Mouse (Mus musculus) macrophage (primary cell): ENCODE data around the gene Gm4302. TPM values are rescaled to one million over a fixed set of nuclear protein-coding genes. Genes with fewer than 3 reads are reported as not detected.
"Not testable (repeated sequence)": the region's sequence is repeated elsewhere in the genome, so short reads cannot be mapped to it uniquely, and the experiment has no call there.

Source experiments
- H3K27ac ChIP-seq: fragments of 350-480 bp; formaldehyde crosslinking; 2 replicates; pipeline ENCODE4 v1.9.0; 2021
- H3K36me3 ChIP-seq: fragments of 350-480 bp; formaldehyde crosslinking; 2 replicates; pipeline ENCODE4 v1.9.0; 2021; ENCODE audit errors: inconsistent target
- H3K4me3 ChIP-seq: fragments of 350-480 bp; formaldehyde crosslinking; 2 replicates; pipeline ENCODE4 v1.9.0; 2021; ENCODE audit errors: inconsistent target
- H3K79me2 ChIP-seq: fragments of 350-480 bp; formaldehyde crosslinking; 2 replicates; pipeline ENCODE4 v1.9.0; 2021; ENCODE audit errors: inconsistent target
- WGBS: methylation state at CpG from one replicate; pipeline ENCODE4 v1.1.7; 2026; ENCODE audit warnings: inconsistent platforms; ENCODE audit not compliant: missing documents; 5-methylcytosine and 5-hydroxymethylcytosine counted together
- polyA plus RNA-seq: library from polyadenylated mRNA; stranded (reverse); fragments of 250-400 nt; gene quantifications from 3 replicates; pipeline ENCODE4 v1.2.4, GENCODE M21; 2018; ENCODE audit warnings: inconsistent platforms
- total RNA-seq, 78 experiments: library from RNA; depleted of rRNA; stranded (reverse); fragments of 250-400 nt; gene quantifications; 1 replicate in 9 of 78; 2 replicates in 24 of 78; 3 replicates in 43 of 78; 4 replicates in 2 of 78; pipeline ENCODE4 v1.2.4; 2018; ENCODE audit warnings: inconsistent platforms in 56 of 78

Gene Gm4302
- total RNA-seq (2018; cell fraction: chromatin; rRNA removed): not detected
- not detected for total RNA-seq (2018; cell fraction: cytosol; rRNA removed)
- total RNA-seq (2018; cell fraction: nucleus; rRNA removed): not detected
- not detected in 3 replicates for polyA plus RNA-seq

DNA sequence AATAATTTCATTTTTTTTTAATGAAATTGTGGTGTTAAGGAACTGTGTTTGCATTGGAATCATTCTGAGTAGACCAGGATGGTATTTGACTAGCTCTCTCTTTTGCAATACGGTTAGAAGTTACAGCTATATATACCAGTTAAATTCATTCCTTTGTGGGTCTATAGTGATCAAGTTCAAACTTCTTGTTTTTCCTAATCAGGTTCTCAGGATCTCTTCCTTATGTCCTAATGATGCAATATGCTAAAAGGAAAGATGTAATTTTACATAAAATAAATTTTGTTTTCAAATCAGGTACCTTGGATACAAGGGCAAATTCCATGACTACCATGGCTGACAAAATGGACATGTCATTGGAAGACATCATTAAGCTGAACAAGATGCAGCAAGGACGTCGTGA is at the start of gene Gm4302:
Gm4302 (plus strand) TSS at position 301 of the 400 bp plus-strand sequence.
- WGBS: no CpG with 5 or more reads among the region's 3 CpGs
- H3K79me2 ChIP-seq, H3K4me3 ChIP-seq, H3K36me3 ChIP-seq, H3K27ac ChIP-seq: not testable (repeated sequence)

GRCm38 (mm10) chr10:100296105-100296504 is 44.5 kb upstream of the Gm4302 start:
- H3K4me3 ChIP-seq: no peak overlapping the region
- H3K79me2 ChIP-seq: no peaks in the 10 kb centered on the region
- 90% methylated on average over 2 of the region's 2 CpGs for WGBS
- no peak overlapping the region for H3K27ac ChIP-seq
- H3K36me3 ChIP-seq: no peaks in the 10 kb centered on the region

DNA sequence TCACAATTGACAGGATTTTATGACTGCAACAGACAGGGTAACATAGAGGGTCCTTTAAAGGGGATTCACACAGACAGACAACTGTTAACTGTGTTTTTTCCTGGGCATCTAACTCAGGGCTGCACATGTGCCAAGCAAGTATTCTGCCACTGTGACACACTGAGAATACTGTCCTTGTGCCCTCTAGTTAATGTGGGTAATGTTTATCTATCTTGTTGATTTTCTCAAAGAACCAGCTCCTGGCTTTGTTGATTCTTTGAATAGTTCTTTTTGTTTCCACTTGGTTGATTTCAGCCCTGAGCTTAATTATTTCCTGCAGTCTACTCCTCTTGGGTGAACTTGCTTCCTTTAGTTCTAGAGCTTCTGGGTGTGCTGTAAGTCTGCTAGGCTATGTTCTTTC is 40.5 kb upstream of the Gm4302 start:
- not testable (repeated sequence) for H3K27ac ChIP-seq, H3K36me3 ChIP-seq

GRCm38 (mm10) chr10:100335376-100335775 is 5.3 kb upstream of the Gm4302 start, which contains the start of gene Gm4301:
Gene Gm4301, plus strand, starts transcription at chr10:100335676.
- H3K36me3 ChIP-seq, H3K79me2 ChIP-seq, H3K27ac ChIP-seq, H3K4me3 ChIP-seq: not testable (repeated sequence)
- WGBS: no CpG with 5 or more reads among the region's 2 CpGs

More for the DNA sequence above, 40.5 kb upstream of the Gm4302 start:
- H3K79me2 ChIP-seq, H3K4me3 ChIP-seq: not testable (repeated sequence)

GRCm38 (mm10) chr10:100345672-100346071 is 5.0 kb downstream of the Gm4302 start, which contains the start of gene Gm4303:
Gene Gm4303, plus strand, starts transcription at chr10:100345972.
- WGBS: no CpG with 5 or more reads among the region's 3 CpGs
- not testable (repeated sequence) for H3K27ac ChIP-seq, H3K79me2 ChIP-seq, H3K36me3 ChIP-seq, H3K4me3 ChIP-seq

DNA sequence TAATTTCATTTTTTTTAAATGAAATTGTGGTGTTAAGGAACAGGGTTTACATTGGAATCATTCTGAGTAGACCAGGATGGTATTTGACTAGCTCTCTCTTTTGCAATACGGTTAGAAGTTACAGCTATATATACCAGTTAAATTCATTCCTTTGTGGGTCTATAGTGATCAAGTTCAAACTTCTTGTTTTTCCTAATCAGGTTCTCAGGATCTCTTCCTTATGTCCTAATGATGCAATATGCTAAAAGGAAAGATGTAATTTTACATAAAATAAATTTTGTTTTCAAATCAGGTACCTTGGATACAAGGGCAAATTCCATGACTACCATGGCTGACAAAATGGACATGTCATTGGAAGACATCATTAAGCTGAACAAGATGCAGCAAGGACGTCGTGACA is 10.2 kb downstream of the Gm4302 start, which contains the start of gene Gm4305:
Gm4305 (plus strand) TSS at position 301 of the 400 bp plus-strand sequence.
- not testable (repeated sequence) for H3K79me2 ChIP-seq, H3K27ac ChIP-seq, H3K4me3 ChIP-seq, H3K36me3 ChIP-seq
- WGBS: no CpG with 5 or more reads among the region's 3 CpGs

GRCm38 (mm10) chr10:100356841-100357240 is 16.2 kb downstream of the Gm4302 start:
- H3K27ac ChIP-seq, H3K79me2 ChIP-seq, H3K36me3 ChIP-seq, H3K4me3 ChIP-seq: not testable (repeated sequence)
- WGBS: 60% methylated on average over 1 of the region's 2 CpGs

GRCm38 (mm10) chr10:100361038-100361437 is 20.4 kb downstream of the Gm4302 start, which contains the start of gene Gm4307:
Gene Gm4307, plus strand, starts transcription at chr10:100361338.
- H3K27ac ChIP-seq, H3K4me3 ChIP-seq, H3K36me3 ChIP-seq, H3K79me2 ChIP-seq: not testable (repeated sequence)
- WGBS: no CpG with 5 or more reads among the region's 3 CpGs

- not testable (repeated sequence) for H3K79me2 ChIP-seq, H3K27ac ChIP-seq, H3K36me3 ChIP-seq, H3K4me3 ChIP-seq
- no CpG with 5 or more reads among the region's 2 CpGs for WGBS
Measured at GRCm38 (mm10) chr10:100382460-100382859, 41.8 kb downstream of the Gm4302 start, which contains the start of gene Gm4312. Gene Gm4312, minus strand, starts transcription at chr10:100382560.

Other genes starting within 250 kb of the Gm4302 start
- gene Gm4301, start 5.2 kb upstream of the Gm4302 start, polyA plus RNA-seq: not detected in 3 replicates
- gene Gm4303, start 5.1 kb downstream of the Gm4302 start, polyA plus RNA-seq: not detected in 3 replicates
- not detected in 3 replicates for gene Gm4305, start 10.3 kb downstream of the Gm4302 start, polyA plus RNA-seq
- not detected in 3 replicates for gene Gm4307, start 20.5 kb downstream of the Gm4302 start, polyA plus RNA-seq
- not detected in 3 replicates for gene Gm4312, start 41.7 kb downstream of the Gm4302 start, polyA plus RNA-seq
- gene Tmtc3, start 146.5 kb downstream of the Gm4302 start, polyA plus RNA-seq: 7.3 to 10.6 TPM (median 9.0 TPM) in 3 replicates
- gene Cep290, start 146.7 kb downstream of the Gm4302 start, polyA plus RNA-seq: 2.9 to 5.7 TPM (median 5.4 TPM) in 3 replicates
- gene 4930430F08Rik, start 249.6 kb downstream of the Gm4302 start, polyA plus RNA-seq: 5.7 to 7.6 TPM (median 5.8 TPM) in 3 replicates
- gene 1700017N19Rik, start 249.6 kb downstream of the Gm4302 start, polyA plus RNA-seq: not detected in 3 replicates